Mouse (Mus musculus) thymus, postnatal 10 days (tissue): ENCODE data around the gene Unc80.
"Not testable (repeated sequence)": the region's sequence is repeated elsewhere in the genome, so short reads cannot be mapped to it uniquely, and the experiment has no call there.

ENCODE experiments used
- DNase-seq, 2 experiments: peaks; one replicate each; pipeline ENCODE4 v3.0.0; 2021; ENCODE audit warnings: low spot score in 2 of 2

The Unc80 gene

DNA sequence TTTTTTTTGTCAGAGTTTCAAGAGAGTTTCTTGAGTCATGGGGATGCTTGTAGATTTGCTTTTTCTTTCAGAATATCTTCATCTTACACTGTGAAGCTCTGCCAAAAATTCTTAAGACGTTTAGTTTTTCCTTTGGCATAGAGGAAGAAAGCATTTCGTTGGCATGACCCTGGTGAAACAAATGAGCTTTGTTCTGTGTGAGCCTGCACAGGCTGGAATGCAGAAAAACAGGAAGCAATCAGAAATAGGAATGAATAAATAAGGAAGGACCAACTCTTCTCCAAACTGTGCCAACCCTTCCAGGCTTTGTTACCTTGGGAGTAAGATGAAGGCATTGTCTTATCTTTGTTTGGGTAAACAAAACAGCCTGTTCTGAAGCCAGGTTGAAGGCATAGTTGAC, 149.0 kb downstream of the Unc80 start:
- no peak for DNase-seq

GRCm38 (mm10) chr1:66638177-66638576, 170.0 kb downstream of the Unc80 start:
- no peak for DNase-seq

GRCm38 (mm10) chr1:66646894-66647293, 178.7 kb downstream of the Unc80 start:
- DNase-seq = no peak

DNA sequence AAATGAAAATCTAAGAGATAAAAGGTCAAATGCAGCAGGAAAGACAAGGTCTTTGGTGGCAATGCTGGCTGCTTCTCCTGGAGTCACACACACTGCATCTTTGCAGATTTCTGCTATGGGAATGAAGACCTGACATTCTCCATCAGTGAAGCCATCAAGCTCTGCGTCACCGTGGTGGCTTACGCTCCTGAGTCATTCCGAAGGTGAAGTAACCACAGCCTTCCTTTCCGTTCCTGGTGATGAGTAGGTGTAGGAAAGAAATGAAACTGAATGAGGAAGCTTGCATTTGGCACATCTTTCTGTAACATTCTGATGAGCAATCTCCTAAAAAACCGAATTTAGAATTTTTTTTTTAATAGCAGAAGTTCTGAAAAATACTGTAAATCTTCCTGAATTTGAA, 181.4 kb downstream of the Unc80 start:
- DNase-seq = no peak

GRCm38 (mm10) chr1:66650006-66650405, 181.8 kb downstream of the Unc80 start:
- no peak for DNase-seq

DNA sequence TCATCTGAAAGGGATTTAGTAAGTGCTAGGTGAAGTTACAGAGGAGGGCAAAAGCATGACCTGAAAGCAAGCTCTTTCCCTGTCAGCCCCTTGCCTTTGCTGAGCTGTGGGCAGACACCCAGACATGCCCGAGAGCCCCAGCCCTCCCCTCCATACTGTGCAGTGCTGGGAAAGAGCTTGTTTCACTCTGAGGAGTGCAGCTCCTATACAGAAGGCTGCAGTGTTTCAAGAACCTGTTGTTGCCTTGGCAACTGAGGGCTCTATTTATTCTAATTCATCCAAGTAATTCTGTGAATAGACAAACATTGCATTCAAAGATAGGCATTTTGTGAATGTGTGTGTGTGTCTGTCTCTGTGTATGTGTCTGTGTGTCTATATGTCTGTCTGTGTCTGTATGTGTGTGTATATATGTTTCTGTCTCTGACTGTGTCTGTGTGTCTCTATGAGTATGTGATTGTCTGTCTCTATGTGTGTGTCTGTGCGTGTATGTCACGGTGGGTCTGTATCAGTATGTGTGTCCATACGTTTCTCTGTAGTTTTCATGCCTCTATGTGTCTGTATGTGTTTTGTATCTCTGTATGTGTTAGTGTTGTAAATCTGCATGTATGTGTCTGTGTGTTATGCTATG, 187.1 kb downstream of the Unc80 start:
- DNase-seq = no peak

DNA sequence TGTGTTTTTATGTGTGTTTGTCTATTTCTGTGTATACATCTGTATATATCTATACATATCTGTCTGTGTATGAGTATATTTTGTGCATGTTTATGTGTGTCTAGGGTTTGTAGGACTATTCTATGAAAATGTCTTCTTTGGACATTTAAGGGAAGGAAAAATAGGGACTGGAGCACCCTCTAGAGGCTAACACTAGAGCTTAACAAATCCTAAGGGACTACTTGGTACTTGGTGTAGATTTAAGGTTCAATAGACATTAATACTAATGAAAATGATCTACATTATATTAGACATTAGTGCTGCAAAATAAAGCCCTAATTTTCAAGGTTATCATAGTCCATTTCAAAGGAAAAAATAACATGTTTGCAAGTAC, 187.6 kb downstream of the Unc80 start:
- no peak for DNase-seq

DNA sequence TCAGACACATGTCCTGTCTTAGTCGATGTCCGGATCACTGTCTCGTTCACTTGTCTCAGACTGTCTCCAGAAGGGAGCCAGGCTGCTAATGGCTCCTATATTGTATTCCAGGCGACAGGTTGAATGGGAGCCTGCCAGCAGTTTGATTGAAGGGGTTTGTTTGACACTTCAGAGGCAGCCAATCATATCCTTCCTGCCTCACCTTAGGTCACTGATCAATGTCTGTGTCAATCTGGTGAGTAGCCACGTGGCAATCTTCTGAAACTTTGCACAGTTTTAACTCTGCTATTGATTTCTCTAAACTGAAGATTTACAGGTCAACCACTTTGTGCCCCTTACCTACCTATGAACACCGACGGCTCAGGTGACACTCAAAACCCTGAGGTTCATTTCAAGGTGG, 203.3 kb downstream of the Unc80 start:
- no peak for DNase-seq

DNA sequence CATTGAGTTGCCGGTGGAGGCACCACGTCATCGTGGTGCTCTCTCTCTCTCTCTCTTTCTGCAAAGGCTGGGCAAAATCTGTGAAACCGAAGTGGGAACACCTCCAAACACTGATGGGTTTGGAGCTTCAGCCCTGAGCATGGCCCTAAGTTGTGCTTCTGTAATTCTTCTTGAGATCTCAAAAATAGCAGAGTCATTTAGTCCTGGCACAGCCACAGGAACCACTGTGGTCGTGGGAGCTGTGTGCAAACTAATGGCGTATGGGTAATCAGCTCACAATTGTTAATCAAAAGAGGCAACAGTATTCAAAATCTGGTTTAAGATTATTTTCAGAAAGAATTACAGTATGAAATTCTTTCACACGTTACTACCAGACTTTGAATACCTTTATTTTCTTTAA, 204.6 kb downstream of the Unc80 start:
- no peak for DNase-seq

- no peak for DNase-seq
These were observed 209.8 kb downstream of the Unc80 start for GRCm38 (mm10) chr1:66677928-66678327.

DNA sequence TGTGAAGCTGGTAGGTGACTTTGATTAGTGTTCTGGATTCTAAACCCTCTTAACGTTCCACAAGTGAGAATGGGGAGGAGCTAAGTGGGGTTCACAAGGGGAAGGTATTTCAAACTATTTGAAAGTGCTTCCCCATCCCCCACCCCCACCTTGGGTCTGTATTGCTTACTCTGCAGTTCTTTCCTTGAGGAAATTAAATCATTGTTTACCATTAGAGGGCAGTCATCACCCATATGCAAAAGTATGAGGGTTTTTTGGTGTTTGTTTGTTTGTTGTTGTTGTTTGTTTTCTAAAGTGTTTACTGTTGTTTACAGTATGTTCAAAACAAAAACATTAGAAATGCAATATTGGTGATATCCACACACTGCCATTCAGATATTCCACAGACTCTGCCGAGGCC, 210.5 kb downstream of the Unc80 start:
- no peak for DNase-seq

- no peak for DNase-seq
These were observed 214.8 kb downstream of the Unc80 start for GRCm38 (mm10) chr1:66682974-66683373.

- DNase-seq = no peak
These were observed 223.6 kb downstream of the Unc80 start for GRCm38 (mm10) chr1:66691772-66692171.

GRCm38 (mm10) chr1:66692308-66692707, 224.1 kb downstream of the Unc80 start:
- no peak for DNase-seq

GRCm38 (mm10) chr1:66692780-66693392, 224.7 kb downstream of the Unc80 start:
- DNase-seq = no peak

DNA sequence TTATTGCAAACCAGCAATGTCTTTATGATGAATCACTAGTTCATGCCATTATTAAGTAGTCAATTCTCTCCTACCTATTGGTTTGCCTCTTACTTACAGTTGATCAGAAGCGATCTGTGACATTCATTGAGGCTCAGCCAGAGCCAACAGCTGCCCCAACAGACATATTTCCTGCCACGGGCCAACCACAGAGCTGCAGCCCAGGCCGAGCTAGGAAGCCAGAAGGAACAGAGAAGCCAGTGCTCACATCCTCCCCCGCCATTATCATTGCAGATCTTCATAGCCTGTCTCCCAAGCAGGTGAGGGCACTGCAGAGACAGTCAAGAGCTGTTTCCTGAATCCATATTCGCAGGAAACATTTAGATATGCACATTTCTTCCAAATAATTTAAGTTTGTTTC, 226.1 kb downstream of the Unc80 start:
- DNase-seq = no peak

- DNase-seq = no peak
These were observed 227.1 kb downstream of the Unc80 start for GRCm38 (mm10) chr1:66695296-66695695.

DNA sequence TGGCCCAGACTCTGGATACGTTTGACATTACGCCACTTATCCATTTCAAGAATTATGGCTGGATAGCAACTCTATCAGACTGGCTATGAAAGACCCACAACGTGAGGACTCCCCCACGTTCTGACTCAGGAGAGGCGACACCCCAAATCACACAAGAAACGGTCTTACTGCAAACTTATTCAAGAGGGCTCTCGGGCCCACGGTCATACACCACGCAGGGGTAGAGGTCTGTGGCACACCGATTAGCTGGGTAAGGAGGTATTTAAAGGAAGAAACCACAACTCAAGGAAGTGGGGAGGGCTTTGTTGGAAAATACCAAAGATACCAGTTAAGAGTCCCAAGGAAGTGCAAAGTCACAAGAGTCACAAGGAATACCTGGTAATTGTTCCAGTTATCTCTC, 231.5 kb downstream of the Unc80 start:
- not testable (repeated sequence) for DNase-seq

DNA sequence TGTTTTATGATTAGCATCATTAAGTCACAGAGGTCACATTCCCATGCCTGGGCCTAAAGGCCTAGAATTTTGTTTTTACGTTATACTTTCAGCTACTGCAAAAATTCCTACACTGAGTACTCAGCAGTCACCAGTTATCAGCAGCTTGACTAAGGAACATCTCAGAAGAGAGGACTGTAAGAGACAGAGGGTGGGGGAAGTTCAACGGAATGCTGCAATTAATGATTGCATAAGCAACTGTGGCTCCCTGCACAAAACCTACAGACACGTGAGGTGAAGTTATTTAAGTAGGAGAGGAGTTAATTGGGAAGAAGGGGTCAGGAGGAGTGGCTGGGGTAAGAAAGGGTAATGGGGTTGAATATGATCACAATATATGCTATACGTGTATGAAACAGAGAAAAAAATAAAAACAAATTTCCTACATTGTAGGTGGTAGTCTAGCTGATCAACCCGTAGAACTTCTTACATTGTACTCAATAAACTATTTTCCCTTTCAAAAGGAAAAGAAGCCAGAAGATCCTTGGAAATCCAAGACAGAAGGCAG, 232.1 kb downstream of the Unc80 start:
- no peak for DNase-seq

GRCm38 (mm10) chr1:66700693-66701575, 232.8 kb downstream of the Unc80 start, which contains the start of gene Rpe:
Gene Rpe, plus strand, starts transcription at chr1:66700831.
- DNase-seq = peak; percentile 87 to 93

- no peak for DNase-seq
These were observed 233.4 kb downstream of the Unc80 start for GRCm38 (mm10) chr1:66701576-66701940.

- no peak for DNase-seq
These were observed 234.6 kb downstream of the Unc80 start for GRCm38 (mm10) chr1:66702623-66703345.
